Mouse (Mus musculus) heart, postnatal 0 days (tissue): ENCODE measurements around the gene Tbc1d4.

ENCODE experiments used
- CTCF ChIP-seq: IDR thresholded peaks from 2 replicates; pipeline ENCODE4 v1.5.1; 2016; ENCODE audit warnings: antibody characterized with exemption, control low read depth, low read depth
- EP300 ChIP-seq: IDR thresholded peaks from 2 replicates; pipeline ENCODE4 v1.6.1; 2016; ENCODE audit warnings: antibody characterized with exemption, low read depth

- TF ChIP-seq CTCF (no peak), EP300 (no peak)
Measured at GRCm38 (mm10) chr14:101575651-101576050, 33.3 kb downstream of the Tbc1d4 start.
